10 mouse cellular contexts compared by ENCODE assay signal in genomic region chr12:102346507-102346906, GRCm38 (mm10).
A peak's percentile ranks its signal among the peaks of the same experiment; 100 is the strongest.
DNase-seq lines count a peak whose midpoint lies in the region; ATAC-seq and TF ChIP-seq lines count a peak whose summit lies in the region.
"Had no signal": no experiment of that assay in that cellular context is flagged by ENCODE, and none has a peak within 500 bp of the region (broad histone marks: within the 10 kb centered on the region; RNA-seq: fewer than 3 reads in every experiment).

No protein-coding gene starts in this region.

- no peak for TF ChIP-seq EP300 in lung, postnatal 0 days (IDR thresholded peaks at IDR 0.05)

- WGBS in lung, postnatal 0 days, result 15% methylated on average over 1 of the region's 1 CpGs

- intact Hi-C loops in heart, postnatal 36 days (cut with DNase I), result loop anchor here (2.0 kb wide), 1 partner anchor 92 kb away; no protein-coding TSS in a partner anchor

- H3K4me3 ChIP-seq in lung, postnatal 0 days (ENCODE audit: low read depth, low read length), result no peak overlapping the region
- H3K4me3 ChIP-seq: heart, embryonic 15.5 days; myocyte had no signal

- H3K4me2 ChIP-seq in lung, postnatal 0 days (replicated peaks; ENCODE audit: low read depth, low read length), result no peak overlapping the region
- H3K4me2 ChIP-seq: heart, embryonic 15.5 days had no signal

- no peaks in the 10 kb centered on the region for H3K27me3 ChIP-seq in lung, postnatal 0 days (replicated peaks; ENCODE audit: insufficient read depth, low read length)
- H3K27me3 ChIP-seq: heart, embryonic 15.5 days had no signal

- TF ChIP-seq CTCF in lung, postnatal 0 days (IDR thresholded peaks at IDR 0.05), result peak; percentile 81

- ATAC-seq in lung, postnatal 0 days, result no peak

- H3K36me3 ChIP-seq in lung, postnatal 0 days (ENCODE audit: insufficient read depth, low read length), result 0 out of 2 replicates have a peak, but pooled peaks cover 4% of the 10 kb centered on the region

- DNase-seq in adrenal gland, adult 2 months, result peak; percentile 43
- DNase-seq in adrenal gland, postnatal 4 days (ENCODE audit: low spot score in 2 of 2), result no peak
- DNase-seq in layer of hippocampus, adult 9-10 months (ENCODE audit: low spot score), result peak; percentile 37
- DNase-seq in layer of hippocampus, postnatal 14 days (ENCODE audit: low spot score in 2 of 2), result no peak
- peak; percentile 48 to 61 for DNase-seq in adrenal gland, postnatal 36 days
- peak; percentile 49 to 75 for DNase-seq in heart, postnatal 36 days
- peak; percentile 67 for DNase-seq in lung, postnatal 0 days (ENCODE audit: low spot score)
- DNase-seq in testis, postnatal 14 days (ENCODE audit: low spot score), result peak; percentile 31

- H3K4me1 ChIP-seq in lung, postnatal 0 days (ENCODE audit: insufficient read depth, low read depth, low read length), result peaks cover 19% of the 10 kb centered on the region; the same call in 1 of the 2 replicates

- no peak overlapping the region for H3K27ac ChIP-seq in lung, postnatal 0 days (ENCODE audit: low read length)
- H3K27ac ChIP-seq: heart, embryonic 15.5 days had no signal

- no peaks in the 10 kb centered on the region for H3K9me3 ChIP-seq in lung, postnatal 0 days (ENCODE audit: low read length)
- H3K9me3 ChIP-seq: heart, embryonic 15.5 days had no signal

- no peak overlapping the region for H3K9ac ChIP-seq in lung, postnatal 0 days (replicated peaks; ENCODE audit: low read depth)
- H3K9ac ChIP-seq: heart, embryonic 15.5 days had no signal

Comparison
In these comparisons a context has a peak if more than half of its experiments do, and no peak if none do; other contexts are left out.
1. DNase-seq: peak in adrenal gland, adult 2 months (single experiment), layer of hippocampus, adult 9-10 months (single experiment), adrenal gland, postnatal 36 days (2 of 2), heart, postnatal 36 days (2 of 2), lung, postnatal 0 days (single experiment) and testis, postnatal 14 days (single experiment); none in adrenal gland, postnatal 4 days (0 of 2) and layer of hippocampus, postnatal 14 days (0 of 2).